Mouse (Mus musculus): ENCODE measurements around the gene Vps11. TPM values are rescaled to one million over a fixed set of nuclear protein-coding genes. Genes with fewer than 3 reads are reported as not detected.
"Not testable (repeated sequence)": the region's sequence is repeated elsewhere in the genome, so short reads cannot be mapped to it uniquely, and the experiment has no call there.

The Vps11 gene
- polyA plus RNA-seq, 1 experiment = 22.3 TPM

DNA sequence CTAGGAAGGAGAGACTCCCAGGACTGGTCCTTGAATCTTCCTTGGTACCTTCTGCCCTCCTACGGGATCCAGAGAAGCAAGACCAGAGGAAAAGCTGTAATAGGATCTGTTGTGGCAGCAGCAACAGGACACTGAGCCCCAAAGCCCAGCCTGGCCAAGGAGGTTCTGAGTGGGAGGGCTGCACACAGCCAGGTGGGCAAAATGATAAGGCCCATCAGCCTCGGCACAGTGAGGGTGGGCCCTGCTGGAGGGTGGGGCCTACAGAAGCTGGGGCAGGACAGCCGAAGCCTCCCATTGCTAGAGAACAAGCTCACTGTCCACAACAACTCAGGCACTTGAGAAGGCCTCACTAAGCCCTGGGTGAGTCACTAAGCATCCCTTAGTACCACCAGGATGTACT lies 19.3 kb downstream of the Vps11 start:
- Histone ChIP-seq H3K4me1 (ENCODE audit: control insufficient read depth, insufficient read depth, insufficient read length, low read length) (peaks cover 9% of the 10 kb centered on the region), H3K27me3 (ENCODE audit: control insufficient read depth, insufficient read depth, low read length) (no peaks in the 10 kb centered on the region), H3K36me3 (ENCODE audit: control insufficient read depth, insufficient read depth, low read length) (peaks cover 7% of the 10 kb centered on the region; the same call in 1 of the 2 replicates), H3K27ac (ENCODE audit: insufficient read depth, low read depth, low read length) (no peak overlapping the region), H3K4me3 (ENCODE audit: low read depth, low read length) (no peak overlapping the region)
- WGBS = 64% methylated on average over 3 of the region's 3 CpGs
- TF ChIP-seq CTCF (IDR thresholded peaks at IDR 0.05; ENCODE audit: extremely low read depth, insufficient read length, insufficient replicate concordance, low read depth, low read length) (no peak), POLR2A (IDR thresholded peaks at IDR 0.05; ENCODE audit: low read depth, low read length) (no peak)

DNA sequence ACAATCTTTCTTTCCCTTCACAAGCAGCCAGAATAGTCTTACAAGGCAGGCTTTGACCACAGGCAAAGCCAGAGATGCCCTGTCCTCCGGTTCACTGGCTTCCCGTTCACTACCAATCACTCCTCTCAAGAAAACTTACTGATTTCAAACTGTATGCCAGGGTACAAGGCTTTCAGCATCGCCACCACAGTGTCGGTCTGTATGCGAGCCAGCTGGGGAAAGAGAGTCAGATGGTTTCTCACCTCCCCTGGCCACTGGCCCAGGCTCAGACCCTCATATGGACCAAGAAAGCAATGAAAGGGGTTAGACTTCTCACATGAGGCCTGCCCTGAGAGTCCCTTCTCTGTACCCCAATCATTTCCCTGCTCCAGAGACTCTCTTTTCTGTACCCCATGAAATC lies 20.0 kb downstream of the Vps11 start:
- Histone ChIP-seq H3K27ac (ENCODE audit: insufficient read depth, low read depth, low read length) (no peak overlapping the region), H3K4me3 (ENCODE audit: low read depth, low read length) (no peak overlapping the region), H3K27me3 (ENCODE audit: control insufficient read depth, insufficient read depth, low read length) (no peaks in the 10 kb centered on the region), H3K4me1 (ENCODE audit: control insufficient read depth, insufficient read depth, insufficient read length, low read length) (peaks cover 9% of the 10 kb centered on the region), H3K36me3 (ENCODE audit: control insufficient read depth, insufficient read depth, low read length) (peaks cover 7% of the 10 kb centered on the region; the same call in 1 of the 2 replicates)
- 91% methylated on average over 5 of the region's 5 CpGs for WGBS
- TF ChIP-seq CTCF (IDR thresholded peaks at IDR 0.05; ENCODE audit: extremely low read depth, insufficient read length, insufficient replicate concordance, low read depth, low read length) = no peak
- no peak for TF ChIP-seq POLR2A (IDR thresholded peaks at IDR 0.05; ENCODE audit: low read depth, low read length)

DNA sequence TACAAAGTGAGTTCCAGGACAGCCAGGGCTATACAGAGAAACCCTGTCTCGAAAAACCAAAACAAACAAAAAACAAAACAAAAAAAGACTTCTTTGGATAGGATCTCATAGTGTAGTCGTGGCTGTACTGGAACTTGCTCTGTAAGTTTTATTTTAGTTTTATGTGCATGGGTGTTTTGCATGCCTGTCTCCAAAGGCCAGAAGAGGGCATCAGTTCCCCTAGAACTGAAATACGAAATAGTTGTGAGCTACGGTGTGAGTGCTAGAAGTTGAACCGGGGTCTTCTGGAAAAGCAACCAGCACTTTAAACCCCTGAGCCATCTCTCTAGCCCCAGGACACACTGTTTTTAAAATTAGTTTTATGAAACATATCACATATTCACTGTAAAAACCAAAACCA lies 22.9 kb downstream of the Vps11 start:
- WGBS = 80% methylated on average over 5 of the region's 5 CpGs
- Histone ChIP-seq H3K4me1 (ENCODE audit: control insufficient read depth, insufficient read depth, insufficient read length, low read length) (peaks cover 9% of the 10 kb centered on the region), H3K4me3 (ENCODE audit: low read depth, low read length) (no peak overlapping the region), H3K27me3 (ENCODE audit: control insufficient read depth, insufficient read depth, low read length) (no peaks in the 10 kb centered on the region), H3K27ac (ENCODE audit: insufficient read depth, low read depth, low read length) (no peak overlapping the region), H3K36me3 (ENCODE audit: control insufficient read depth, insufficient read depth, low read length) (peaks cover 6% of the 10 kb centered on the region; the same call in 1 of the 2 replicates)
- no peak for TF ChIP-seq POLR2A (IDR thresholded peaks at IDR 0.05; ENCODE audit: low read depth, low read length)
- no peak for TF ChIP-seq CTCF (IDR thresholded peaks at IDR 0.05; ENCODE audit: extremely low read depth, insufficient read length, insufficient replicate concordance, low read depth, low read length)

DNA sequence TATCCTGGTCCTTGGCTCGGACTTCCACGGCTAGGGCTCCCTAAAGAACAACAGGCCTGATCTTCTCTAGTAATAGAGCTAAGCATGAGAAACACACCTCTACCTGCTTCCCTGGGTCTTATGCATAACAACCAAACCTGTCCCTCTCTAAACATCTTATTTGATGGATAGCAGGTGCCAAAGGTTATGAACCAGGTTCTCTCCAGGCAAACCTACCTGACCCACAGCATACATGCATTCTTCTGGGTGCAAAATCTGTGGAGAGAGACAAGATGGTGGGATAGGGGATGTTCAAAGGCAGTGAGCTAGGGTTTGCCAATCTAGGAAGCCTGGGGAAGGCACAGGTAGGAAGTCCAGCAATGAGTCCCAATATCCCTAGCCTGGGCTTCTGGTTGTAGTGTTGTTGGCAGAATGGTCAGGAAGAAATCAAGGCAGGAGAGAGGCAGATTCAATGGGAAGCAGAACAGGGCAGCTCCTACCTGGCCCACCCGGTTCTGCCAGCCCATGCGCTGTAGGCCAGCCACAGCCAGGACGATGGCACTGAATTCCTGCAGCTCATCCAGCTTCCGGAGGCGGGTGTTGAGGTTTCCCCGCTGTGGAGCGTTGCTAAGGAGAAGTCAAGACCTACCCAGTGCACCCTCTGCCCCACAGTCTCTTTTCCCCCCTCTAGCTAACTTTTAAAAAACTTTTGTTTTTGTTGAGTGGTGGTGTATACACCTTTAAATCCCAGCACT lies 23.9 kb downstream of the Vps11 start:
- 60% methylated on average over 9 of the region's 9 CpGs for WGBS
- Histone ChIP-seq H3K27me3 (ENCODE audit: control insufficient read depth, insufficient read depth, low read length) (no peaks in the 10 kb centered on the region), H3K27ac (ENCODE audit: insufficient read depth, low read depth, low read length) (no peak overlapping the region), H3K36me3 (ENCODE audit: control insufficient read depth, insufficient read depth, low read length) (peaks cover 15% of the 10 kb centered on the region), H3K4me3 (ENCODE audit: low read depth, low read length) (no peak overlapping the region), H3K4me1 (ENCODE audit: control insufficient read depth, insufficient read depth, insufficient read length, low read length) (peaks cover 4% of the 10 kb centered on the region)
- TF ChIP-seq POLR2A (IDR thresholded peaks at IDR 0.05; ENCODE audit: low read depth, low read length) (no peak), CTCF (IDR thresholded peaks at IDR 0.05; ENCODE audit: extremely low read depth, insufficient read length, insufficient replicate concordance, low read depth, low read length) (no peak)

DNA sequence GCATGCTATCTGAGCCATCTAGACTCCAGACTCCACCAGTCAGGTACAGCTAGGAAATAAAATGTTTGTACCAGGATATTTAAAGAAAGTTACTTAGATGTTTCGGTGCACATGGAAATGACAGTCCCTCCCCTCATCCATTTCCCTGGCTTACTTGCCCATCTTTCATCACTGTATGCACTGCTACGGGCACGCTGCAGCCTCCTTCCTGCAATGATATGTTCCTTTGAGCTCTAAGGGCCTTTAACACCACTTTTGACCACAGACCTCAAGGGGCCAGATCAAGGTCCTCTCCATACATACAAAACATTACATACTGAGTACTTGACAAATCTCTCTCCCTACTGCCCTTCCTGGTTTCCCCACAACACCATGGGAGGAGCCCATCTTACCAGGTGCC lies 24.5 kb downstream of the Vps11 start:
- Histone ChIP-seq H3K36me3 (ENCODE audit: control insufficient read depth, insufficient read depth, low read length) (peaks cover 19% of the 10 kb centered on the region), H3K27me3 (ENCODE audit: control insufficient read depth, insufficient read depth, low read length) (no peaks in the 10 kb centered on the region), H3K27ac (ENCODE audit: insufficient read depth, low read depth, low read length) (no peak overlapping the region), H3K4me1 (ENCODE audit: control insufficient read depth, insufficient read depth, insufficient read length, low read length) (peaks cover 2% of the 10 kb centered on the region; the same call in 1 of the 2 replicates), H3K4me3 (ENCODE audit: low read depth, low read length) (no peak overlapping the region)
- no peak for TF ChIP-seq POLR2A (IDR thresholded peaks at IDR 0.05; ENCODE audit: low read depth, low read length)
- no peak for TF ChIP-seq CTCF (IDR thresholded peaks at IDR 0.05; ENCODE audit: extremely low read depth, insufficient read length, insufficient replicate concordance, low read depth, low read length)
- WGBS = 49% methylated on average over 3 of the region's 3 CpGs

DNA sequence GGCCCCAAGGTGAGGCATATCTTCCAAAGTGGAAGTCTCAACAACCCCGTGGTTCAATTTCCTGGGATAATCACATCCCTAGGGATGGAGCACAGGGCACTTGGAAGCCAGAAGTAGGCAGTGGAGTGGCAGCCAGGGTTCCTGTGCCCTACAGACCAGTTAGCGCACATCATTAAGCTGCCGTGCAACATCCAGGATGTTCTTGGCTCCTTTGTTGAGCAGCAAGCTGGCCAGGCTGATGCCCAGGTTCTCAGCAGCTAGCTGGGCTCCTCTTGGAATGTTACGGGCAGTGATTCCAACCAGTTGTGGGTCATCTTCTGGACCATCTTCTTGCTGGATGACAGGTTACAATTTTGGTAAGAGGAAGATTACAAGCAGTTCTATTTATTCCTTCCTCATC lies 25.0 kb downstream of the Vps11 start:
- WGBS = 28% methylated on average over 4 of the region's 4 CpGs
- H3K4me3 ChIP-seq (ENCODE audit: low read depth, low read length) = peak overlapping the region; percentile 35
- H3K4me1 ChIP-seq (ENCODE audit: control insufficient read depth, insufficient read depth, insufficient read length, low read length) = not testable (repeated sequence)

DNA sequence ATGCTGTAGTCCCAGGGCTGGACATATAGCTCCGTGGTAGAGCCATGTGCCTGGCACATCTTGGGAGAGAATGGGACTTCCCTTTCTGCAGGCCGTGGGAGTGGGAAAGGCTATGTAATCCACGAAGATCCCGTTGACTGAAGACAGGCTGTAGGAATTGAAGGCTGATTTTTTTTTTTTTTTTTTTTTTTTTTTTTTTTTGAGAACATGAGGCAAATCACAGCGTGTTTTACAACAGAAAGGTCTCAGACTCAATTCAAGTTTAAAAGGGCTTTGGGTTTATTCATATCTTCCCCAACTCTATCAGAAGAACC lies 25.4 kb downstream of the Vps11 start:
- H3K4me1 ChIP-seq (ENCODE audit: control insufficient read depth, insufficient read depth, insufficient read length, low read length) = peaks cover 2% of the 10 kb centered on the region; the same call in 1 of the 2 replicates
- peak overlapping the region; percentile 75 for H3K4me3 ChIP-seq (ENCODE audit: low read depth, low read length)
- WGBS = 4% methylated on average over 5 of the region's 5 CpGs
- no peaks in the 10 kb centered on the region for H3K27me3 ChIP-seq (ENCODE audit: control insufficient read depth, insufficient read depth, low read length)
- H3K36me3 ChIP-seq (ENCODE audit: control insufficient read depth, insufficient read depth, low read length) = peaks cover 26% of the 10 kb centered on the region
- no peak overlapping the region for H3K27ac ChIP-seq (ENCODE audit: insufficient read depth, low read depth, low read length)
- no peak for TF ChIP-seq CTCF (IDR thresholded peaks at IDR 0.05; ENCODE audit: extremely low read depth, insufficient read length, insufficient replicate concordance, low read depth, low read length)
- TF ChIP-seq POLR2A (IDR thresholded peaks at IDR 0.05; ENCODE audit: low read depth, low read length) = no peak

More for the DNA sequence above, 25.0 kb downstream of the Vps11 start:
- peaks cover 24% of the 10 kb centered on the region for H3K36me3 ChIP-seq (ENCODE audit: control insufficient read depth, insufficient read depth, low read length)
- not testable (repeated sequence) for H3K27me3 ChIP-seq (ENCODE audit: control insufficient read depth, insufficient read depth, low read length); H3K27ac ChIP-seq (ENCODE audit: insufficient read depth, low read depth, low read length)

Measured in small intestine, adult 2 months (tissue).